Mouse (Mus musculus) liver, postnatal 0 days (tissue): ENCODE data around the gene C1d.

ENCODE experiments used
- CTCF ChIP-seq: sonication (generic); IDR thresholded peaks from 2 replicates; pipeline ENCODE4 v1.5.1; 2016; ENCODE audit warnings: antibody characterized with exemption, low read depth
- EP300 ChIP-seq: IDR thresholded peaks from 2 replicates; pipeline ENCODE4 v1.6.1; 2016; ENCODE audit warnings: antibody characterized with exemption, low read depth, mild to moderate bottlenecking

DNA sequence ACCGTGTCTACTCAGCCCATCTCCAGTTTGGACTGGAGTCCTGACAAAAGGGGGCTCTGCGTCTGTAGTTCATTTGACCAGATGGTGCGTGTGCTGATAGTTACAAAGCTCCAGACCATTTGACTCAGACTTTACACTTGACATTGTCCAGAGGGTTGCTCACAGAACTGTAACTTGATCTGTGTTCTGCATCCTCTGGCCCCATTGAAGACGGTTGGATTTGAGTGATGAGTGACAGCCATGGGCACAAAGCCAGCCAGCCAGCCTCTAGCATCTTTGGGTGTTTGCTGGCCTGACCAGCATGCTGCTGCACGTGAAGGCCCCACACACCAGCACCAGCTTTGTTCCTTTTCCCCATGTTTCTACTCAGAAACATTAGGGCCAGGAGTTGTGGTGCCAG is 24.6 kb upstream of the C1d start:
- no peak for TF ChIP-seq CTCF
- no peak for TF ChIP-seq EP300
